Mouse (Mus musculus) C2C12 (cell line): ENCODE results near the gene Gm20388. TPM values are rescaled to one million over a fixed set of nuclear protein-coding genes. Genes with fewer than 3 reads are reported as not detected.
A peak's percentile ranks its signal among the peaks of the same experiment; 100 is the strongest.

Experiments used
- H3K27me3 ChIP-seq: one replicate; pipeline ENCODE4 v1.6.1; 2011; ENCODE audit not compliant: control insufficient read depth, insufficient read depth, insufficient read length
- H3K36me3 ChIP-seq: one replicate; pipeline ENCODE4 v1.6.1; 2011; ENCODE audit not compliant: control insufficient read depth, insufficient read depth
- H3K4me3 ChIP-seq: one replicate; pipeline ENCODE4 v1.5.1; 2011; ENCODE audit warnings: mild to moderate bottlenecking, control low read depth; ENCODE audit not compliant: poor library complexity, insufficient read depth, severe bottlenecking
- H3K79me2 ChIP-seq: one replicate; pipeline ENCODE4 v1.6.1; 2011; ENCODE audit not compliant: control insufficient read depth, insufficient read depth
- H3K79me3 ChIP-seq: one replicate; pipeline ENCODE4 v1.6.1; 2011; ENCODE audit warnings: low read depth, control low read depth
- H3ac ChIP-seq: one replicate; pipeline ENCODE3; 2011; ENCODE audit warnings: low read depth; ENCODE audit not compliant: control insufficient read depth, insufficient read length
- CEBPB ChIP-seq: IDR thresholded peaks from one replicate; pipeline ENCODE4 v1.6.1; 2011; ENCODE audit warnings: low read depth, mild to moderate bottlenecking, control low read depth, moderate library complexity
- CTCF ChIP-seq: IDR thresholded peaks from one replicate; pipeline ENCODE4 v1.5.1; 2011; ENCODE audit not compliant: control insufficient read depth, insufficient read depth, insufficient read length
- FOSL1 ChIP-seq: IDR thresholded peaks from one replicate; pipeline ENCODE4 v1.8.0; 2011; ENCODE audit warnings: mild to moderate bottlenecking, low read length; ENCODE audit not compliant: poor library complexity, insufficient read depth, severe bottlenecking
- MAX ChIP-seq: IDR thresholded peaks from one replicate; pipeline ENCODE4 v1.6.1; 2011; ENCODE audit warnings: mild to moderate bottlenecking, control low read depth
- MYOD1 ChIP-seq: IDR thresholded peaks from one replicate; pipeline ENCODE4 v1.6.1; 2011; ENCODE audit warnings: low read depth; ENCODE audit not compliant: control insufficient read depth, insufficient read length
- MYOG ChIP-seq: IDR thresholded peaks from one replicate; pipeline ENCODE4 v1.6.1; 2011; ENCODE audit not compliant: control insufficient read depth, insufficient read length; ENCODE audit errors: extremely low read depth
- USF1 ChIP-seq: IDR thresholded peaks from one replicate; pipeline ENCODE4 v1.6.1; 2011; ENCODE audit warnings: low read depth, mild to moderate bottlenecking, control low read depth, moderate library complexity
- polyA plus RNA-seq: library from polyadenylated mRNA; unstranded; fragments of >200 nt; fragmentation: generic; extraction: Trizol; gene quantifications from one replicate; pipeline ENCODE4 v1.2.1, GENCODE M21; 2012; ENCODE audit warnings: missing spikeins

The Gm20388 gene
- polyA plus RNA-seq, 1 experiment, result 15.0 TPM

DNA sequence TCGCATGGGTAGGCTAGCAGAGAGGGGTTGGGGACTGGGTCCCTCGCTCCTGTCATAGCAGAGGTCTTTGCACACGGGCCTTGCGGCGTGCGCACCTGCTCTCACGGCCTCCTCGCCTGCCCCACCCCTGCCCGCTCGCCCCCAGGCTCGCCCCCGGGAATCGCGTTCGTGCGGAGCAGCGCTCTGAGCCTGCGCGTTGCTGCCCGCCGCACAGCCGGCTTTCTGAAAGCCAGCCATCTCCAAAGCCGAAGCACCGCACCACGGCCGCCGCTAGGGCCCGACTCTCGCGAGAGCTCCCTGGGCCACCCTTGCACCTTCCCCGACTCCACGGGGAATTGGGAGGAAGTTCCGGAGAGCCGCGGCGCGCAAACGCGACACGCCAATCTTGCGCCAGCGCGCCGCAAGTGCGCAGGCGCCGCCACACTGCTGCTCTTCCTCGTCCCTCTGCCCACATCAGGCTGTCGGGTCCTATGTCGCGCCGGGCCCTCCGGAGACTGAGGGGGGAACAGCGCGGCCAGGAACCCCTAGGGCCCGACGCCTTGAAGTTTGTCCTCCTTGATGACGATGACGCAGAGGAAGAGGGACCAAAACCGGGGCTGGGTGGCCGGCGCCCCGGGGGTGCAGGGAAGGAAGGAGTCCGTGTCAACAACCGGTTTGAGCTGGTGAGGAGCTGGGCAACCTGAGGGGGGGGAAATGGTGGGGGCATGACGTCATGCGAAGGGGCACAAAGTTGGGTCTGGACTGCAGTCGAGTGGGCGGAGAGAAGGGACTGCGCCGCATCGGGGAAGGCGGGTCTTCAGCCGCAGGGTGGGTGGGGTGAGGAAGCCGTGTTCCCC is 3463.0 kb downstream of the Gm20388 start, which contains the start of gene Tcf25:
Gene Tcf25, plus strand, starts transcription at position 351 of the 836 bp plus-strand sequence.
- peaks cover 32% of the 10 kb centered on the region for H3K79me3 ChIP-seq
- H3K36me3 ChIP-seq, result peaks cover 16% of the 10 kb centered on the region
- peak within 1 kb of the TSS; percentile 87 for H3ac ChIP-seq
- no peaks in the 10 kb centered on the region for H3K27me3 ChIP-seq
- peak within 1 kb of the TSS; percentile 84 for H3K4me3 ChIP-seq
- H3K79me2 ChIP-seq, result peaks cover 45% of the 10 kb centered on the region
- TF ChIP-seq CTCF, result peak; percentile 5
- no peak for TF ChIP-seq FOSL1

DNA sequence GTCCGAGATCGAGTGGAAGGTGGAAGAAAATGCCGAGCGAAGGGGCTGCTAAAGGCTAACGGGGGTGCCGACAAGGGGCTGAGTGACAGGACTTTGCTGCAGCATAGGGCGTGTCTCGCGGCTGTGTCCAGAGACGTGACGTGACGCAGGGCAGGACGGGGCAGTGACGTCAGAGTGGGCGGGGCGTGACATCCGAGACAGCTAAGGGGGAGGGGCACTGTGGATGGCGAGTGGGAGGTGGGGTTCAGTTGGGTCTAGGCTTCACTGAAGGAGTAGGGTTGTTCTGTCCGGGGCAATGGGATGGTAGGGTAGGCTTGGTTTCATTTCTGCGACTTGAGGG is 3463.6 kb downstream of the Gm20388 start:
- Histone ChIP-seq H3K36me3 (peaks cover 16% of the 10 kb centered on the region), H3ac (peak overlapping the region; percentile 87), H3K79me3 (peaks cover 36% of the 10 kb centered on the region), H3K4me3 (peak overlapping the region; percentile 84), H3K27me3 (no peaks in the 10 kb centered on the region), H3K79me2 (peaks cover 51% of the 10 kb centered on the region)
- TF ChIP-seq CTCF, result no peak
- no peak for TF ChIP-seq CEBPB

DNA sequence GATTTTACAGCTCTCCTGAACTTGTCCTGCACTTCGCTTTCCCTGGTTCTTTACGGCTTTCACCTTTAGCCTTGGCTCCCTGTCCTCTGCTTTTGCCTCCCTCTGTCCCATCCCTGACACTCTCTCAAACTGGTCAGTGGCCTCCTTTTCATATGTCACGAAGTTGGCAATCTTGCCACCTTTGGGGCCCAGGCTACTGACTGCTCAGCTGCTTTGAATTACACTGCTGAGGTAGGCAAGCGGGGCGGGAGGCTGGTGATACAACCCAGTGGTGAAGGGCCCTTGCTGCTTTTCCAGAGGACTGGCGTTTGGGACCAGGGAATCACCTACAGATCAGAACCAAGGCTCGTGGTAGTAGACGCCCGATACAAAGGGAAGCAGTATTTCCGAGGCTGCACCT is 3465.1 kb downstream of the Gm20388 start:
- Histone ChIP-seq H3K36me3 (peaks cover 16% of the 10 kb centered on the region), H3K27me3 (no peaks in the 10 kb centered on the region), H3ac (no peak overlapping the region), H3K79me3 (peaks cover 49% of the 10 kb centered on the region), H3K79me2 (peaks cover 66% of the 10 kb centered on the region), H3K4me3 (no peak overlapping the region)
- TF ChIP-seq CEBPB (no peak), USF1 (no peak), FOSL1 (no peak), MYOG (no peak), MAX (no peak), MYOD1 (no peak), CTCF (no peak)

DNA sequence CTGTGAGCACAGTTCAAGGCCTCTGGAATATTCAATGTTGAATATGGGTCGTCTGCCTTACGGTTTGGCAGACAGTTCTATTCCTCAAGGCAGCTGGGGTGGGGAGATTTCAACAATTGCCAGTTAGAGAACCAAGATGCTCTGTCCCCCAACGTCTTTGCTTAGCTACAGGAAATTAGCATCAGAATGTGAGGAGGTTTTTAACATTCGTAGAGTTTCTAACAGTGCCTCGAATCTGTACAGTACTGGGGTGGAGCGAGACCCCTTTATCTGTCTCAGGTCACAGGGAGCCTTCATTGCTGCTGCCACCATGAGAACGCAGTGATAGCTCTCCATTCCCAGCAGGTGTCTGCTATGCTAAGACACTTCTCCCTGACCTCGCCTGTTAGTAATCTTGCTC is 3465.5 kb downstream of the Gm20388 start:
- Histone ChIP-seq H3K4me3 (no peak overlapping the region), H3K79me3 (peaks cover 51% of the 10 kb centered on the region), H3ac (no peak overlapping the region), H3K79me2 (peaks cover 70% of the 10 kb centered on the region), H3K27me3 (no peaks in the 10 kb centered on the region), H3K36me3 (peaks cover 20% of the 10 kb centered on the region)
- no peak for TF ChIP-seq FOSL1
- no peak for TF ChIP-seq CTCF
- no peak for TF ChIP-seq MYOD1
- TF ChIP-seq MYOG, result no peak
- TF ChIP-seq MAX, result no peak
- TF ChIP-seq USF1, result no peak
- TF ChIP-seq CEBPB, result no peak

DNA sequence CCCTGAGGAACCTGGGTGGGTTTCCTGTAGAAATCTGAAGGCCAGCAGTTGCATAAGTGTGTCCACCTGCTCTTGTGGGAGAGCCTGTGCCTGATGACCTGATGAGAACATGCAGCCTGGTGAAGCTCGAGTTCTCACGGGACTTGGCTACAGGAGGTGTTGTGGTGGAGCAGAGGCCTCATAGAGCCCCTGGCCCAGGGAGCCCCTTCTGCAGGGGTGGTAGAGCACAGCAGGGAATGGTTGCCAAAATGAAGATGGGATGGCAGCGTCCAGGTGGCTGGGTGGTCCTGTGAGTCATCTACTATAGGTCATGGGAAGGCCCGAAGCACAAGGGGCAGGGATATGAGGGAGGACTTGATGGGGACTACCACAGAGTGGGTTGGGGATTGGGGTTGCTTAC is 3471.1 kb downstream of the Gm20388 start:
- no peak overlapping the region for H3ac ChIP-seq
- H3K36me3 ChIP-seq, result peaks cover 62% of the 10 kb centered on the region
- TF ChIP-seq MYOD1 (no peak), MAX (no peak), MYOG (no peak), CEBPB (no peak), FOSL1 (no peak)
- H3K4me3 ChIP-seq, result no peak overlapping the region
- peaks cover 29% of the 10 kb centered on the region for H3K79me3 ChIP-seq
- H3K79me2 ChIP-seq, result peaks cover 47% of the 10 kb centered on the region
- H3K27me3 ChIP-seq, result no peaks in the 10 kb centered on the region

DNA sequence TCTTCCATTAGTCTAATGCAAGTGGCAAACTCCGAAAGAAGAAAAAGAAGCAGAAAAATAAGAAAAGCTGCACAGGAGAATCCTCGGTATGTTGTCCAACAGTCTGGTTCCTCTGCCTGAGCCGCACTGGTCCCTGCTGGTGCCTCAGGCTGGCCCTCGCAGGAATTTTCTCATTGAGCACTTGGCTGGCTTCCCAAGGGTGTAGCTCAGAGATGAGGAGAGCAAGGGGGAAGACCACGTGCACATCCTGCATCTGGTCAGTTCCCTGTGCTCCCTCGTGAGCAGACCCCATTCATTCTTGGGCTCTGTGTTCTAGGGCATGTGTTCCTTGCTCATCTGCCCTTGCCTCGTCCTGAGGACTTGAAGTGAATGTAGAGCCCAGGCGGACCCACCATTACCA is 3471.9 kb downstream of the Gm20388 start:
- peaks cover 24% of the 10 kb centered on the region for H3K79me3 ChIP-seq
- H3K36me3 ChIP-seq, result peaks cover 62% of the 10 kb centered on the region
- H3K4me3 ChIP-seq, result no peak overlapping the region
- TF ChIP-seq CTCF (no peak), CEBPB (no peak), USF1 (no peak), FOSL1 (no peak), MAX (no peak), MYOD1 (no peak), MYOG (no peak)
- no peak overlapping the region for H3ac ChIP-seq
- peaks cover 39% of the 10 kb centered on the region for H3K79me2 ChIP-seq
- no peaks in the 10 kb centered on the region for H3K27me3 ChIP-seq
